Mouse (Mus musculus) thymus, adult 2 months (tissue): ENCODE measurements at regions not wholly inside any gene's neighbourhood (a gene's known extent, or its start where the extent isn't known, plus 50 kb on each side); places are given as distances from the start of the nearest gene placed in this dataset.
"Not testable (repeated sequence)": the region's sequence is repeated elsewhere in the genome, so short reads cannot be mapped to it uniquely, and the experiment has no call there.

ENCODE experiments used
- CTCF ChIP-seq: fragments of 200-500 bp; IDR thresholded peaks from 2 replicates; pipeline ENCODE4 v1.5.1; 2012; ENCODE audit warnings: mild to moderate bottlenecking, control low read depth, low read length, moderate library complexity, borderline replicate concordance; ENCODE audit not compliant: control insufficient read depth, poor library complexity, insufficient read depth; ENCODE audit errors: extremely low read depth
- POLR2A ChIP-seq: fragments of 200-500 bp; IDR thresholded peaks from 2 replicates; pipeline ENCODE4 v1.6.1; 2012; ENCODE audit warnings: mild to moderate bottlenecking, low read length, control low read depth, moderate library complexity; ENCODE audit not compliant: control insufficient read depth, poor library complexity, insufficient read depth; ENCODE audit errors: extremely low read depth

- TF ChIP-seq CTCF, POLR2A: not testable (repeated sequence)
These were observed 448.3 kb upstream of the Klf6 start for GRCm38 (mm10) chr13:5413009-5413408.
